Mouse (Mus musculus) monocyte, adult 5-6 weeks (primary cell): ENCODE results near the gene 4933402J07Rik. TPM values are rescaled to one million over a fixed set of nuclear protein-coding genes. Genes with fewer than 3 reads are reported as not detected.

ENCODE experiments used
- ATAC-seq: fragments of 153-309, 156-312 bp; replicated peaks from 2 replicates; pipeline ENCODE4 v1.8.0; 2017; ENCODE audit warnings: mild to moderate bottlenecking; ENCODE audit not compliant: low TSS enrichment, insufficient number of reproducible peaks, severe bottlenecking, poor library complexity, low FRiP score
- total RNA-seq: library from RNA; stranded (forward); fragments of 200-1000, 200-491, 200-594 nt; gene quantifications from 3 replicates; pipeline ENCODE4 v1.2.3, GENCODE M21; 2017

The 4933402J07Rik gene
- total RNA-seq: 1.2 TPM in 1 of 3 replicates, not detected in the others

DNA sequence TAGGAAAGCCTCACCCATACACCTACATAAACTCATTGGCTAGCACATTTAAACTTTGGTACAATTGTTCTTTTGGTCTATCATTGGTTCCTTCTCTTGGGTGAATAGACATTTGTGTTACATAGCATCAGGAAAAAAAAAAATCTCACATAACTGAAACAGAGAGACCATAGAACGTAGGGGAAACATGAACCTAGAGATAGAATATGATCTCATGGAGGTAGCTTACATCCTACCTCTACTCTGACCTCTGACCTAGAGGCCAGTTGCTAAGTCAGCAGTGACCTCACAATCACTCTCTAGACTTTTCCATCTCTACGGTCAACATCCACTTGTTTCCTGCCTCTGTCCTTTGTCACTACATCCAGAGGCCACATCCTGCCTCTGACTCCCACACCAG is at the start of gene 4933402J07Rik:
TSS of gene 4933402J07Rik (plus strand) at position 301 of the 400 bp plus-strand sequence.
- no peak for ATAC-seq

DNA sequence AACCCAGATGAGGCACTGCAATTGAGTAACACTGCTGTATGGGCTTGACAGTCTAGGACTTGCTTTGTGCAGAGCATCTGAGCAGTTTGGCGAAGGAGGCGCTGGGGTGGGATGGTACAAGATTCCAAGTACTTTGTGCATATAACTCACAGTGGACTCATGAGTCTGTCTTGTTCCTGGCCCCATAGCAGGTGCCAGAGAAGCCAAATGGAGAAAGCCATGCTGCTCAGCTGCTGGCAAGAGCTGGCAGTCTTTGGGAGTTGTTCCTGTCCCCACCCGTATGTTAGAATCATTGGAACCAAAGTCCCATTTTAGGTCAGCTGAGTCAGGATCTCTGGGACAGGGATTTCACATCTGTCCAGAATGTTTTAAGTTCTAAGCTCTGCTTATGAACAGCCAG is 46.5 kb upstream of the 4933402J07Rik start:
- ATAC-seq: no peak

DNA sequence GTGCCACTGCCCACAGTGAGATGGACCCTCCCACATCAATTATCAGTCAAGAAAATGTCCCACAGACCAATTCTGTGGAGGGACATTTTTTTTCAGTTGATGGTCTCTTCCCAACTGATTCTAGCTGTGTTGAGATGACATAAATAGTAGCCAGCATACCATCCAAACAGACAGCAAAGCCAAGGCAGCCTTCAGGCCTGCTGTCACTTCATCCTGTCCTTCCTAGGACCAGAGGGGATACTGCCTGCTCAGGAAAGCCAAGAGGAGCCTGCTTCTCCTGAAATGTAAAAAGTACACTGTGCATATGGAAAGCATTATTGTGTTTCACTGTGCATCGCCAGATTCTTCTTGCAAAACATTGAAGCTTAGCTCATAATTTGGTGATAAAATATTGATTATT is 38.6 kb upstream of the 4933402J07Rik start:
- no peak for ATAC-seq

DNA sequence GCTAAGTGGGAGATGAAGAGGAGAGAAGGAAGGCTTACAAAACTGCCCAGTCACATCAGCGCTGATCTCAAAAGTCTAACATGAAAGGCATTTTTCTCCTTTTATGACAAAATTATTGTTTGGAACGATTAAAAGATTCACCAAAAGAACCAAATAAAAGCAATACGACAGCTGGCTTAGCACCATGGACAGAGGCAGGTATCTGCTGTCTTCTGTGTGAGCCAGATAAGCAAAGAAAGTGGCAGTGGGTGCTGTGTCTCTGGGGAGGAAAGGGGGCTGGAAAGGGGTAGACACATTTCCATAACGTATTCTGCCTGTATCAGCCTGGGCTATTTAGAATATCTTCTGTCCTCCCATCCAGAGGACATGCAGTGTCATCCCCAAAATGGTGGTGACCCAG is 32.5 kb upstream of the 4933402J07Rik start:
- no peak for ATAC-seq

DNA sequence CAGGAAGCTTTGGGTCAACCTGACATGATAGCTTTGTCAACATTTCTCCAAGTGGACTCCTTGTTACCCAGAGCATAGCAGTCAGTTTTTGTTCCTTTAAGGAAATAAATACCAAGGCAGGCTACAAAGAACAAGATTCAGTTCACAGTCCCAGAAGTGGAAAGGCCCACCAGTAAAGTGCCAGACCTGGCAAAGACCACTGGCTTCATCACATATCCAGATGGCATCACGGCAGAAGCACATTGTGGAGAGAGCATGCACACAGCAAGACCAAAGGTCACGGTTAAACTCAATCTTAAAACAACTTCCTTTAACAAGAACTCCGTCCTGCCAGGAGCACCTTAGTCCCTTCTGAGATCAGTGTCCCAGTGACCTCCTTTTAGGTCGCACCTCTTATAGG is 30.2 kb upstream of the 4933402J07Rik start:
- ATAC-seq: no peak

DNA sequence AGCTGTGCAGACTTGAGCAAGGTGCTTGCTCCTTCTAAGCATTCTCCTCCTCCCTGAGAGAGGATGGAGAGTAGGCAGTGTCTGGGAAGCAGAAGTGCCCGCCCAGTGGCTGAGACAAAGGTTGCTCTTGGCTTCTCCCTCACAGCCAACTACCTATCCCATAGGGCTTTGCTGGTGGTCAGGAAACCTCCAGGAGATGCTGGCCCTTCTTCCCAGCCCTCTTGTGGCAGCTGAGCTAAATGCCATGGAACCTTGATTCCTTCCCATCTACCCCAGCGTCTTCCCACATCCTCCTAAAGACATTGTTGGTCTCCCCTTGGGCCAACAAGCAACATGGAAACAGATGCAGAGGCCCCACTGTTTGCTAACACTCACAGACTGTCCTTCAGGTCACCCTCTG is 28.8 kb upstream of the 4933402J07Rik start:
- ATAC-seq: no peak

DNA sequence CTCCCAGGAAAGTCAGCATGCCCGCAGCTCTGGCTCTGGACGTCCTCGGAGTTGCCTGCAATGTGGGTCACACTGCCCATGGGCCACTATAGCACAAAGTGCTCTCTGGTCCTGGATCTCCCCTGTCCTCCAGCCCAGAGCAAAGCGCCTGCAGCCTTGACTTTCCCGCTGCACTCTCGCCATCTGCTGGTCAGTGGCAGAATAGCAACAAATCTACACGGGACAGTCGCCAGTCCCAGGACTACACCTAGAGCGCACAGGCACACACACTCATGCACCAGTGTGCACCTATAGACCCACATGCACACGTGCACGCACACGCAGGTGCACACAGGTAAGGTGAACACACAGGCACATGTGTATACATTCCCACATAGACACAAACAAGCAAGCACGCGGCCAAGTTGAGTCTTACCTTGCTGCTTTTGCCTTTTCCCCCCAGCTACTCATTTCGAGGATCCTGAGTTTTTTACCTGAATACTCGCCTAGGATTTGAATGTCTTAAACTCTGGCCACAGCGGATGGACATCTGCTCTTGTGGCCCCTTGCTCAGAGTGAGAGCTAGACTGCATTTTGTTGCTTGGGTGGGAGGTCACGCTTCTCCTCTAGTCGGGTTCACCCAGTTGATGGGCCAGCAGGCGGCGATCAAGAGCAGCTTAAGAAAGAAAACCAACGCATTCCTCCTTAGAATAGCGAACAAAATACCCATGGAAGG is 26.9 kb upstream of the 4933402J07Rik start:
- no peak for ATAC-seq

DNA sequence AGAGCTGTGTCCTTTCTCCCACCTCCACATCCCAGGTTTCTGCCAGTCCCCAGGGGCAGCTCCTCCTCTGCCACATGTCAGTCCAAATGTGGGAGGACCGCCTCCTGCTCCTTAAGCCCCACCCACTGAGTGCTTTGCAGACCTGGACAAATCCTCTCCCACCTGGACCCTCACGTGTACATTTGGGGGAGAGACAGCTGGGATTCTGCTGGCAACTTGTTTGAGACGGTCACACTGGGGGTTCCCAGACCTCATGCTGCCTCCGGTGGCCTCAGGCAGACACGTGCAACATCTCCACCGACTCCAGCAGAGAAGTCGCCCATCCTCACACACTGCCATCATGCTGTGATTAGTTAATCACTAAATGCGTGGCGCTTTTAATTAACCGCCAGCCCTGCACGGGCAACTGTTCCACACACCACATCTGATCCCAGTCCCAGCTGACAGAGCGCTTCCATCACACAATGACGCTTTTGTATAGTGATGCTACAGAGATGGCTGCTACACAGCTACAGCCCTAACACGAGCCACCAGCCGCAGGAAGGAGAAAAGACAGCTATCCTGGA is 23.7 kb upstream of the 4933402J07Rik start:
- ATAC-seq: no peak

DNA sequence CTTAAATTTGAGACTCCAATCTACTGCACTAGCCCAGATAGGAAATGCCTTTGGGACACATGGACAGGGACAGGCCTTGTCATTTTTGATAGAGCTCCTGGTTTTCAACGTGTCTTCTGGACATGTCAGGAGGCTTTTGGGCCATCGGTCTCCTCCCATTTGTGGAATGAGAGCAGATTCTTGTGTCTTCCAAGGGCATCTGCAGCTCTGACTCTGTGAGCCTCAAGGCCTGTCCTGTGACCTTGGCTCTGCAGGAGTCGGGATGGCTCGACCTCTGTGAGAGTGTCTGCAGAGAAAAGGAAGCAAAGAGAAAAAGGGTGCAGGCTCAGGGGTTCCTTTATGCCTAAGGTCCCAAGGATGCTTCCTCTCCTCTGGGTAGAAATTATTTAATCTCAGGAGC is 13.8 kb upstream of the 4933402J07Rik start:
- ATAC-seq: no peak

DNA sequence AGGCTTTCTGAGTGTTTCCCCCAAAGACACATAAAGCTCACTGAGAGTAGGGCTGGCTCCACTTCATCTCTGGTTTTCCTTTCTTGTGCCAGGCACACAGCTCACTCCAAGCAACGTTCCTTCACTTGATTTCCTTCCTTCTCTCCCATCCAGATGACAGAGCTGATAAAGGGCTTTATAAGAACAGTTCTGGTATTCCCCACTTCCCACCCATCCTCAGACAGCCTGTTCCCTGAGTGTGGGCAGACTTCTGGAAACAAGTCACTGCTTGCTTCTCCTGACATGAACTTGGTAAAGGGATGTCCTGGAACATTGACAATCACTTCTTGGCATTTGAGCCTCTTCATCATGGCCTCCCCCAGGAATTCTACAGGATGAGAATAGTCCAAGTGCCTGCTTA is 10.9 kb upstream of the 4933402J07Rik start:
- no peak for ATAC-seq

DNA sequence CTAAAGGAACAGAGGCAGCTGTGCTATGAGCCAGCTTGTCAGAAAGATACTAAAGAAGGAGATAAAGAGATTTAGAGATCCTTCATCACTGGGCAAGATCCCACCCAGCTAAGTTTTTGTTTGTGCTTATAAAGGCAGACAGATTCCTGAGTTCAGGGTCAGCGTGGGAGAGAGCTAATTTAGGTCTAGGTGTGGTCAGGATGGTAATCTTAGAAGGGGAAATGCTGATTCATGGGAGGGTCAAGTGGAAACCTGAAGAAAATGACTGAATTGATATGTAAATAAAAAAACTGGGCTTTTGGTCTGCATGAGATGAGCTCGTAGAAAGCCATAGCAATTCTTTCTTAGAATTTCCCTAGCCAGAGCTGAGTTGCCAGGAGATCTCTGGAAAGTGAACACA is 2.9 kb upstream of the 4933402J07Rik start:
- ATAC-seq: no peak

DNA sequence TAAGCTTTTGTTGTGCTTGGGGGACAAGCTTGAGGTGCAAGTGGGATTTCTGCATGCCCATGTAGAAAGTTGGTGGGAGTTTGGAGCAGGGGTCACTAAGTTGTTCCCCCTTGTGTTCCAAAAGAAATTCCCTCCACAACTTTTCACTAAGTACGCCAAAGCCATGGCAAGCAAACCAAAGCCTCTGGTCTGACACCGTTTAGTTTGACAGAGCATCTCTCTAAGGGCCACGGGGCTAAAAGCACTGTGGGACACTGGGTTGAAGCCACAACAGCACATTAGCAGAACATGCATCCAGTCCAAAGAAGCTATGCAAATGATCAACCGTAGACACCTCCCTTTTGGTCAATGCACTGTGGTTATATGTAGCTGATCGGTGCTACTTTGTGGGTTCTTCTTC is 5.5 kb downstream of the 4933402J07Rik start:
- no peak for ATAC-seq

DNA sequence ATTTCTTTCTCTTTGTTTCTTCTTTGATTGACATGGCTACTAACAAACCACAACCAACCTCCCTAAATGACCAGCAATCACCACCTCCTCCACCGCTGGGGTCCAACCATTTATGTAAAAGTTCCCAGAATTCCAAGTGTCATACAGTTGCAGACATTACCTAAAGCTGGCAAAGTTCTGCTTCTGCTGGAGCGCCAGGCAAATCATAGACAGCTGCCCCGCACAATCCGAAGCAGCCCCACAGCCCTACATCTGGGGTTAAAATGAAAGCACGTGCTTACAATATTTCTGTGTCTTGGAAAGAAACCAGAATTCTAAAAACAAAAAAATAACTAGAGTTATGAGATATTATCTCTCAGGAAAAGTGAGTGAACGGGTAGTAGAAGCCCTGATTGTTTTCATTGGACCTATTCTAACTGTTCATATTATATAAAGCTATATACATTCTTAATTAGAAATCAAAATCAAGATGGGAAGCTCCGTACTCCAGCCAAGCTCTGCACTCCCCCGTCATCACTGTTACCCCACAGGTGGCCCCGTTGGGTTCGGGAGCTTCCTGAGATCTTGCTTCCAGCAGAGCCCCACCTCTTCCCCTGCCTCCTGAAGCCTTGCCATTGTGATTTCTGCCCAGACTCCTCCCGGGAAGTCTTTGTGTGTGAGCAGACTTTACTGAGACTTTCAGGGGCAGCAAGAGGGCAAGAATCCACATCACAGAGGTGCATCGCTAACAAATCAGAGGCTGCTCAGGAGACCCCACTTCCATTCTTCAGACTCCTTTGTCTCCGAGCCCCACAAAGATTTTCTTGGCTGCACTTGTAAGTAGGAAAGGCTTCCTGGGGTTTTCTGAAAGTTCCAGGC is 6.3 kb downstream of the 4933402J07Rik start:
- ATAC-seq: no peak

DNA sequence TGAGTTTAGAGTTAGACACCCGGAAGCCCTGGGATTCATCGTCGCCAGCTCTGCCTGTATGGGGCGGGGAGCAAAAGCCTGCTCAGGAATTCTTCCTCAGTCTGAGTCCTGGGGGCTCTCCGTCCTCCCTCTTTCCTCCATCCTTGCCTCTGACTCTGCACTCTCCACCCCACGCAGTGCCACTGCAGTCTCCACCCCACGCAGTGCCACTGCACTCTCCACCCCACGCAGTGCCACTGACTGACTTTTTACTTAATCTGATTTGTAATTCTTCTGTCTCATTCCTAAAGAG is 6.9 kb downstream of the 4933402J07Rik start:
- no peak for ATAC-seq

DNA sequence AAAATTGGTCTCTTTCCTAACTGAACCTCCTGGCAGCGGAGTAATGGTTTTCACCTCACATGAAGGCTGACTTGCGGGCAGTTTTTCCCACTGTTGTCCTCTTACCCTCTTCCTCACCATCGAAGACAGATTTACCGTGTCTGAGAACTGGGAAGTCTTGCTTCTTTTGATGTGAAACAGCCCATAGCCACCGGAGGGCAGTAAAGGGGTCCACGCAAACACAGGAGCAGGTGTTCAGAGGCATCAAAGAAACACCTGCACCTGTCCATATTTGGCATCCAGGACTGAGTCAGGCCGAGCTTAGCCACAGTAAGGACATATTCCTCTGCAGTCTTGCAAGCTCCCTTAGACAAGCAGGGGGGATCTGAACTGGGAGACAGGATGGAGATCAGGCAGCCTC is 7.2 kb downstream of the 4933402J07Rik start:
- ATAC-seq: no peak

DNA sequence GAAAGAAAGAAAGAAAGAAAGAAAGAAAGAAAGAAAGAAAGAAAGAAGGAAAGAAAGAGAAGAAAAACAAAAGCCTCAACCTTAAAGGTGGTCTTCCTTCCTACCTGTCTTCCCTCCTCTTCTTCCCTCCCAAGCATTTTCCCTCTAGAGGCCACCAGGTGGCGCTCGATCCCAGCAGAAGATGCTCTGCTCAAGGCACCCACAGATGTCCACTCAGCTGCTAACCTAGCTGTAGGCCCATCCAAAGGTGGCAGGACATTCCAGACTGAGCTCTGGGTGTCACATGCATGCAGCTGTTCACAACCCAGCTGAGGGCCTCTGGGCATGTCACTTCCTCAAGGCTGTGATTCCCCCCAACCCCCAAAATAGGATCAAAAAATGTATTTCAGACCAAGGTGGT is 30.6 kb downstream of the 4933402J07Rik start:
- no peak for ATAC-seq

DNA sequence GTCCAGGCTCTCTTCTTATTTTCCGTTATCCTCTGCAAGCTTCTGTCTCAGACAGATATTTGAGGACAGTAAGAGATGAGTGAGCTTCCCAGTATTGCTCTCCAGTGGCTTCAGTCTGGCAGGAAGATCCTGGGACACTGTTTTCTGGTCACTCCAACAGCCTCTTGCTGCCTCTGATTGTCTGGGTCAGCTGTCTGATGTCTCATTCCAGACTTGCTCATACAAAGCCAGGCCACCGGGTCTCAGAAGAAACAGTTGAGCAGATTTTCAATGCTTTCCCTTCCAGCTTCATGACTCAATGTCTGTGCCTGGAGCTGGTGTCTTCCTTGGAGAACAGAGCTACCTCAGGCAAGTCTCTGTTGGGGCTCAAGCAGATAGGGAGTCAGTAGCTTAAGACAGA is 39.1 kb downstream of the 4933402J07Rik start:
- no peak for ATAC-seq

DNA sequence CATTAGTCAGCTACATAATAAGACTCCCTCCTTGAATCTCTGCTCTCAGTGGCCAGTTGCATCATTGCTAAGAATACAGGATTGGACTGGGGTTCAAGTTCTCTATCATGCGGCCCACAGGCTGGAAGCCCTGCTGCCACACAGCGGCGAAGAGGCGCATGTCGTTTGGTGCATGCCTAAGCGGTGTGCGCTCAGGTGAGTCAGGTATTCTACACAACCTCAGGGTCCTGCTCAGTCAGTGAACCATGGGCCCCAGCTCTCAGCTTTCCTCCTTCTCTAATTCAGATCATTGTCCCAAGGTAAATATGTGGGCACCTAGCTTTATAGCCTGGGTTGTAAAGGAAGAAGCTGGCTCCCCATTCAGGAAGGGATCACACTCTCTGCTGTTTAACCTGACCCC is 45.5 kb downstream of the 4933402J07Rik start:
- ATAC-seq: no peak

DNA sequence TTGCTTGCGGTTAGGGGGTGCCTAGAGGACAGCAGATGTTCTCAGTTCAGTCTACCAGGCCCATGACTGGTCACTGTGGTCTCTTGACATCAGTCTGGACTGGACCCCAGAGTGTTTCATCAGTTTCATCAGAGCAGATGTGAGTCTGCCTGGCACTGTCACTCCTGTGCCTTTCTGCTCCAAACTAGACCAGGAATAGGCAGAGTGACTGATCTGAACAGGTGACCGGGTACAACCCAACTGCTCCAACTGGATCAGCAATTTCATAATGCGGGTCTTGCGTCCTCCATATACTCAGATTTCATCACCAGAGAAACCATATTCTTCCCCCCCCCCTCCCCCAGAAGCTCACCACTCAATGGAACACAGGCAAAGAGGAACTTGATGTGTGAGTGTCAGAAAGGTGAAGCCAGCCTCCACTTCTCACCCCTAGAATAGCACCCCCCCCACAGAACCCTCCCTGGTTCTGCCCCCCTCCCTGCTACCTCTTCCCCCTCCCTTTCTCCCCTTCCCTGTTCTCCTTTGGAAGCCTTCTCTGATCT is 46.1 kb downstream of the 4933402J07Rik start:
- ATAC-seq: no peak

DNA sequence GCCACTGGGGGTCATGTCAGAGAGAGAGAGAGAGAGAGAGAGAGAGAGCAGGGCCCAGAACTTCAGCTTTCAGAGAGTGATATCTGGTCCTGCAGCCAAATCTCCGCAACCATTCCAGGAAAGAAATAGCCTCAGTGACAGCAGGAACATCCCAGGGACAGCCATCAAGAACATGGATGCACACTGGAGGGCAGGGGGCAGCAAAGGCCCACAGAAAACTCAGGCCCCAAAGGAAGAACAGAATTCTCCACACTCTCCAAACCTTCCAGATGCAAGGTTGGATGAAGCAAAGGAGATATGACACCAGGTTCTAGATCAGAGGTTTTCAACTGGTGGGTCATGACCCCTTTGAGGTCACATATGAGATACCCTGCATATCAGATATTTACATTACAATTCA is 50.0 kb downstream of the 4933402J07Rik start:
- no peak for ATAC-seq
